Mouse (Mus musculus) intestine, postnatal 0 days (tissue): ENCODE measurements at regions not wholly inside any gene's neighbourhood (a gene's known extent, or its start where the extent isn't known, plus 50 kb on each side); places are given as distances from the start of the nearest gene placed in this dataset.

Source experiments
- ATAC-seq: fragments of 200-750 bp; cut with Nextera tagmentation; 2 replicates; pipeline ENCODE4 v1.8.0; 2017; ENCODE audit warnings: mild to moderate bottlenecking, moderate TSS enrichment, moderate library complexity
- H3K27ac ChIP-seq: fragments of 300-500 bp; sonication (generic); 2 replicates; pipeline ENCODE4 v1.5.1; 2014; ENCODE audit warnings: mild to moderate bottlenecking, low read depth, low read length, moderate library complexity
- H3K27me3 ChIP-seq: fragments of 300-500 bp; sonication (generic); replicated peaks from 2 replicates; pipeline ENCODE4 v1.6.1; 2014; ENCODE audit warnings: low read length, mixed read lengths; ENCODE audit not compliant: control insufficient read depth, insufficient read depth
- H3K36me3 ChIP-seq: fragments of 300-500 bp; sonication (generic); 2 replicates; pipeline ENCODE4 v1.6.1; 2014; ENCODE audit warnings: mild to moderate bottlenecking, moderate library complexity; ENCODE audit not compliant: control insufficient read depth, insufficient read depth
- H3K4me1 ChIP-seq: fragments of 300-500 bp; sonication (generic); replicated peaks from 2 replicates; pipeline ENCODE4 v1.6.1; 2014; ENCODE audit warnings: antibody characterized with exemption, low read length, mixed read lengths; ENCODE audit not compliant: control insufficient read depth, insufficient read depth
- H3K4me2 ChIP-seq: fragments of 300-500 bp; sonication (generic); replicated peaks from 2 replicates; pipeline ENCODE4 v1.6.1; 2014; ENCODE audit warnings: low read depth, mild to moderate bottlenecking, moderate library complexity
- H3K4me3 ChIP-seq: fragments of 300-500 bp; sonication (generic); 2 replicates; pipeline ENCODE4 v1.5.1; 2014; ENCODE audit warnings: low read depth, low read length
- H3K9ac ChIP-seq: fragments of 300-500 bp; sonication (generic); 2 replicates; pipeline ENCODE4 v1.6.1; 2014; ENCODE audit warnings: mild to moderate bottlenecking, low read depth, low read length
- H3K9me3 ChIP-seq: fragments of 300-500 bp; sonication (generic); 2 replicates; pipeline ENCODE4 v1.6.1; 2016; ENCODE audit warnings: mixed run types; ENCODE audit not compliant: control insufficient read depth
- CTCF ChIP-seq: sonication (generic); IDR thresholded peaks from 2 replicates; pipeline ENCODE4 v1.5.1; 2016; ENCODE audit warnings: low read depth, mild to moderate bottlenecking, control low read depth, antibody characterized with exemption, moderate library complexity
- WGBS: fragments of 180-500 bp; shearing (Covaris S2); extraction: QIAGEN DNeasy Blood & Tissue Kit; methylation state at CpG from one replicate; pipeline ENCODE4 v1.1.7; 2014; 5-methylcytosine and 5-hydroxymethylcytosine counted together

DNA sequence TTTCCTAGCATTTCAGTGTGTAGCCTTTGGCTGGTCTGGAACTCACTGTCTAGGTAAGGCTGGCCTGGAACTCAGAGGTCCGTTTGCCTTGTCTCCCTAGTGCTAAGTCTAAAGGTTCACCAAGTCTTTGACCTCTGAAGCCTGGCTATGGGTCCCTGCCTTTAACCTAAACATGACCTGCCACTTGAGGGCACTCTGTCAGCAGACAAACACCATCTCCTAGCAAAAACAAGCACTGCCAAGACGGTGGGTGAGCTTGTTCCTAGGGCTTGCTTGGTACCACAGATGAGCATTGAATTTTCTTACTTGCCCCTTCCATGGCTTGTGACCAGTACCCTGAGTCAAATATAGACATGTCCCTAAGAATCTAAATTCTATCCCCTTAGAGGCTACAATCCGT, 508.3 kb upstream of the Vstm2b start:
- no peaks in the 10 kb centered on the region for H3K27me3 ChIP-seq
- WGBS = 30% methylated on average over 3 of the region's 3 CpGs
- H3K4me3 ChIP-seq = no peak overlapping the region
- H3K27ac ChIP-seq = no peak overlapping the region
- H3K4me1 ChIP-seq = no peaks in the 10 kb centered on the region
- no peak overlapping the region for H3K4me2 ChIP-seq
- H3K36me3 ChIP-seq = no peaks in the 10 kb centered on the region
- 0 out of 2 replicates have a peak, but pooled peaks have one; percentile 11 for TF ChIP-seq CTCF
- ATAC-seq = no peak
- no peaks in the 10 kb centered on the region for H3K9me3 ChIP-seq
- no peak overlapping the region for H3K9ac ChIP-seq

DNA sequence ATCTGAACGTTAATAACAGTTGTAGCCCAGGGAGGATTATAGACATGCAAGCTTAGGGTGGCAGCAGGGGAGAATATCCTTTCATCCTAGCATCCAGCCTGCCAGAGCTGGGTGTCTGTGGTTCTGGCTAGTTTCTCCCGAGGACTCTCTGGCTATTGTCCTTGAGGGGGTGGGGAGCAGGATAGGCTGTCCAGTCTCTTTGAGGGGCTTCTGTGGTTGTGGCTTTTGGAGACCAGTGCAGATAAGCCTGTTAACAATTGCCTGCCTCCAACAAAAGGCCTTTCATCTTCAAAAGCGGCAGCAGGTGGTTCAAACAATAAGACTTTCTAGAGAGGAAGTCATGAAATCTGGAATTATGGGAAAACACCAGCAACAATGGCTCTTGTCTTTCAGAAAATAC, 507.2 kb upstream of the Vstm2b start:
- Histone ChIP-seq H3K4me1 (no peaks in the 10 kb centered on the region), H3K9ac (no peak overlapping the region), H3K4me2 (no peak overlapping the region), H3K9me3 (no peaks in the 10 kb centered on the region), H3K36me3 (no peaks in the 10 kb centered on the region), H3K4me3 (no peak overlapping the region), H3K27me3 (no peaks in the 10 kb centered on the region), H3K27ac (no peak overlapping the region)
- 24% methylated on average over 3 of the region's 3 CpGs for WGBS
- ATAC-seq = no peak
- TF ChIP-seq CTCF = no peak

DNA sequence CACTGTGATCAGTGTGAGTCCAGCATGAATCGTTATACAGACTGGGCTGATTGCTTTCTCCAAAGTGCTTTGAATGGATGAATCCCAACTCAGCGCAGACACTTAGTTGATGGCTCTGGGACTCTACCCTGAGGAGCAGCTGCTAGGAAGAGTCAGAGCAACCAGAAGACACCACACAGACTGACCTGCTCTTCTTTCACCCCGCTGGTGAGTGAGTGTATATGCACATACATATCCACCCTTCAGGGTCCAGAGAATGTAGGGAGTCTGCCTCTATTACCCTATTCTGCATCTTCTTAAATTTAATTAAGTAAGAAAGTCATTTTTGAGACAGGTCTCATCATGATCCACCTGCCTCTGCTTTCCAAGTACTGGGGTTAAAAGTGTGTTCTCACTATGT, 506.5 kb upstream of the Vstm2b start:
- Histone ChIP-seq H3K9me3 (no peaks in the 10 kb centered on the region), H3K9ac (no peak overlapping the region), H3K36me3 (no peaks in the 10 kb centered on the region), H3K4me2 (no peak overlapping the region), H3K27me3 (no peaks in the 10 kb centered on the region), H3K4me1 (no peaks in the 10 kb centered on the region), H3K4me3 (no peak overlapping the region), H3K27ac (no peak overlapping the region)
- ATAC-seq = no peak
- WGBS = 63% methylated on average over 3 of the region's 3 CpGs
- TF ChIP-seq CTCF = no peak

DNA sequence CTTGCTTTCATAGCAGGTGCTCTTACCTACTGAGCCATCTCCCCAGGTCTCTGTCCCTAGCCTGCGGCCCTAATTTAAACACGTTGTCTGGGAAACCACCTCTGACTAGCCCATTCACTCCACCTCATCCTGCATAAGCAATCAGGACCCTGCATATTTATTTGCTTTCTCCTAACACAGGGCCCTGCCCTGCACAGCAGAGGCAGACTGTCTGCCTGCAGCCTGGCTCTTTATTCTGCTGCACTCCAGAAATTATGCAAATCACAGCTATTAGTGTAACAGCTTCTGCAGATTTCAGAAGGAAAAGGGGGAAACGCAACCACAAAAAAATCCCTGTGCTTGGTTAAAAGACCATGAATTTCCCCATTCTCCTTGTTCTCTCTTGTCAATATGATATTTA, 505.9 kb upstream of the Vstm2b start:
- no peak overlapping the region for H3K27ac ChIP-seq
- H3K4me2 ChIP-seq = no peak overlapping the region
- no peak for TF ChIP-seq CTCF
- H3K9ac ChIP-seq = no peak overlapping the region
- ATAC-seq = no peak
- no peaks in the 10 kb centered on the region for H3K36me3 ChIP-seq
- no peaks in the 10 kb centered on the region for H3K9me3 ChIP-seq
- no peak overlapping the region for H3K4me3 ChIP-seq
- H3K4me1 ChIP-seq = no peaks in the 10 kb centered on the region
- WGBS = 37% methylated on average over 3 of the region's 3 CpGs
- H3K27me3 ChIP-seq = no peaks in the 10 kb centered on the region

DNA sequence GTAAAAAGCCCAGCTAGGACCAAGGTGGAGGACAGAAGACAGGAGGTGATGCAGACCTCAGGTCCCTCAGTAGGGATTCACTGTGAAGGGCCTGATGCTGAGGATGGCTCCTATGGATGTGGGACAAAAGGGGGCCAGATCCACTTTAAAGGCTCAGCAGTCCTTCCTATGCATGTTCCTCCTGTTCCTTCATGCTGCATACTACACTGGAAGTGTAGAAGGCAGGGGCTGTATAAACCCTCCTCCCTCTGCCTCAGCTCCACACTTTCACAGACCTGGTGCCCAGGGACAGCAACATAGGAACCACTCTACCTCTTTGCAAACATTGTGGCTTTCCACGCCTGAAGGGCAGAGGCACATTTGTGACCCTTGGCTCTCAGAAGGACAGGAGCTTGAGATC, 505.4 kb upstream of the Vstm2b start:
- H3K27ac ChIP-seq = no peak overlapping the region
- no peak for ATAC-seq
- TF ChIP-seq CTCF = no peak
- H3K27me3 ChIP-seq = no peaks in the 10 kb centered on the region
- no peak overlapping the region for H3K9ac ChIP-seq
- 50% methylated on average over 1 of the region's 1 CpGs for WGBS
- H3K4me3 ChIP-seq = no peak overlapping the region
- H3K36me3 ChIP-seq = no peaks in the 10 kb centered on the region
- no peaks in the 10 kb centered on the region for H3K4me1 ChIP-seq
- no peaks in the 10 kb centered on the region for H3K9me3 ChIP-seq
- H3K4me2 ChIP-seq = no peak overlapping the region

DNA sequence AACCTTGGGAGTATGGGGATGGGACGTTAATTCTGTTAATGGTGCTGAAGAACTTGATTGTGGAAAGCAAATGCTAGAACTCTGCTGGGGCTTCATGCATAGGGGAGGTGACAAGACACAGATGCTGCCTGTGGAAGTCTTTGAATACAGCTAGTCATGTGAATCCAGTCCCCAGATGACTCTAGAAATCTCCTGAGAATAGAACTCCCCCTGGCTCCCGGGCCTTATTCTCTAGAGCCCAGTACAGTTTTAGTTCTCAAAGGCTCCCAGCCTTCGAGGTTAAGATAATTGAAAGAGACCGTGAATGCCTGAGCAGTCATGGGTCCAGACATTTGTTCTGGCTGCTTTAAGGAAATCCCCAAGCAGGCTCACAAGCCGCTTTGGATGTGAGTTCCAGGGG, 499.9 kb upstream of the Vstm2b start:
- Histone ChIP-seq H3K27me3 (no peaks in the 10 kb centered on the region), H3K4me3 (no peak overlapping the region), H3K9ac (no peak overlapping the region), H3K4me2 (no peak overlapping the region), H3K9me3 (no peaks in the 10 kb centered on the region), H3K4me1 (no peaks in the 10 kb centered on the region), H3K36me3 (no peaks in the 10 kb centered on the region), H3K27ac (no peak overlapping the region)
- ATAC-seq = no peak
- no peak for TF ChIP-seq CTCF
- WGBS = 69% methylated on average over 5 of the region's 5 CpGs

DNA sequence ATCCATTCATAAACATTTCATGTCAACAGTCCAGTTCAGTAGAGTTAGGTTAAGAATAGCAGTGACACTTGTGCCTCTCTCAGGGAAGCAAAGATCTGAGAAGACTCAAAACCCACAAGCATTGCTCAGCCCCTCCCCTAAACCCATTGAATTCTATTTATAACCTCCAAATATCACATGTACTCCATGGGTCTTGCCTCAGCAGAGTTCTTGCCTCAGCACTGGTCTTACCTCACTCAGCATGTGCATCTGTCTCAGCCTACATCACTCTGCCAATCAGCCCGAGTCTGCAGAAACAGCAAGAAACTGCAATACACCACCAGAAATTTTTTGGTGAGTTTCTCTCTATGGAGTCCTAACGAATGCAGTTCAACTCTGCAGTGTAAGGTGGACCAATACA, 478.8 kb upstream of the Vstm2b start:
- Histone ChIP-seq H3K4me2 (no peak overlapping the region), H3K4me3 (no peak overlapping the region), H3K9ac (no peak overlapping the region), H3K27ac (no peak overlapping the region), H3K9me3 (no peaks in the 10 kb centered on the region), H3K27me3 (no peaks in the 10 kb centered on the region), H3K36me3 (no peaks in the 10 kb centered on the region), H3K4me1 (no peaks in the 10 kb centered on the region)
- TF ChIP-seq CTCF = no peak
- ATAC-seq = no peak
- WGBS = 68% methylated on average over 2 of the region's 2 CpGs
